Mouse (Mus musculus) gastrocnemius, postnatal 25 days (tissue): ENCODE data around the gene Ivd. TPM values are rescaled to one million over a fixed set of nuclear protein-coding genes. Genes with fewer than 3 reads are reported as not detected.

Experiments
- DNase-seq: peaks from one replicate; pipeline ENCODE4 v3.0.0; 2022
- total RNA-seq, 2 experiments: library from RNA; stranded (reverse); gene quantifications; 1 replicate in 1 of 2; 2 replicates in 1 of 2; pipeline ENCODE4 v1.2.3; 2021

Ivd gene
- total RNA-seq, 2 experiments from 2014 or later, result 121 to 136 TPM

DNA sequence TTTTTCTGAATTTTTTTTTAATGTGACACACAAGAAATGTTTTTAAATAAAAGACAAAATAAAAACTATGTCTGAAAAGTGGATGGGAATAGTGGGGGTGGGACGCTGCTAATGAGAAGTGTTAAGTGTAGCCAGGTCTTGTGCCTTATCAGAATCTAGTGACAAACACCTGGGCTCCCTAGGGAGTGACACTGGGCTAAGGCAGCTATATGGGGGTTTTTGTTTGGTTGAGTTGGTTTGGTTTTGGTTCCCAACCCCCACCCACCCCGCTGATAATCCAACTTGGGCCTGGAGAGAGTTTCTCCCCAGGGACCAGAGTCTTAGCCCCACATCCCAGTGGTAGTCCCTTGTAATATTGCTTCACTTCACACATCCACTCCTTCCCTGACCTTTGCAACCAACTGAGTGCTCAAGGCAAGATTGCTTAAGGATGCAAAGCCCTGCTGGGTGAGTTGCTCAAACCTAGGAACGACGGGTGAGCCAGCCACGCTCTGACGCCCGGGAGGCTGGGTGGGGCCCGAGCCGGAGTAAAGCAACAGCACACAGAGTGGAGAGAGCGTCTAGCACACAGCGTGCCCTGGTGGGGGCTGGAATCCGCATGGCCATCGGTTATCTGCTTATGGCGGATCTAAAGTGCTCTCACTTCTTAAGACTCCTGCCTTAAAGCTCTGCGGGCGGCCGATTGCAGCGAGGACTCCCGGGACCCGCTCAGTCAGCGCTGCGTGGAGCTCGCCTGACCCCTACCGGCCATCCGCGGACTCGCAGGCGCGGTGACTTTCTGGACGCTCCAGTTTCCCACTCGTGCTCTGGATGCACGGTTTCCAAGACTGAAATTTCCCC lies 21.3 kb downstream of the Ivd start:
- peak; percentile 70 for DNase-seq

GRCm38 (mm10) chr2:118887440-118887839 lies 25.7 kb downstream of the Ivd start:
- no peak for DNase-seq

- no peak for DNase-seq
These were observed 26.2 kb downstream of the Ivd start for GRCm38 (mm10) chr2:118887845-118888548.

DNA sequence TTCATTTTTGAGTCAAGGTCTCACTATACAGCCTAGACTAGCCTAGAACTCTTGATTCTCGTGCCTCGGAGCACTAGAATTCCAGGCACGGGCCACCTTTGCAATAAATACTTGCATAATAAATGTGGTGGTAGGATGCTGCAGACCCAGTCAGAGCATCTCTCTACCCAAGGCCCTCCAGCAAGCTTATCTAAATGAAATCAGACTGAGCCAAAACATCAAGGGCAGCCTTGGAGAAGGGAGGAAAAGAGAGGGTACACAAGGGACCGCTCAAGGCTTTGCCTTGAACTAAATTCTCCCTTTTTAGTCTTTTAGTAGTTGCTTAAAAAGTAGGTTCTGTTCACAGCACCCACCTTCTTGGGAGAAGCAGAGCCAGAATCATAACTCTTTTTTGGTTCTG lies 29.4 kb downstream of the Ivd start:
- no peak for DNase-seq

GRCm38 (mm10) chr2:118895990-118896913 lies 34.5 kb downstream of the Ivd start:
- DNase-seq, result peak; percentile 61

DNA sequence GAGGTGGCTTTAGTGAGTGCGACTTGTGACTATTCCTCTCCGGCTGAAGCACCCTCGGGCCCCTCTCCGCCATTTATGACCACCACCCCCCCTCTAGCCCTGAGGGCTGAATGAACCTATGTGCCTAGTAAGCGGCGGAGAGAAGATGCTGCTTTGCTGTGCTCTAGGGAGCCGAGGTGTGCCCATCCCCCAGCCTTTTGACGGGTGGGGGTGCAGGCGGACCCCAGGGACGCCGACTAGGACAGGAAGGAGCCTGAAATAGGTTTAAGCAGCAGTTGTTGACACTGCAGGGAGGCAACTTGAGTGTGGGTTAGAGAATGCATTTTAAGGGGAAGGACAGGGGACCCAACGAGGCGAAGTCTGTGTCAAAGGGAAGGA lies 35.1 kb downstream of the Ivd start:
- DNase-seq, result no peak

- DNase-seq, result no peak
These were observed 35.6 kb downstream of the Ivd start for GRCm38 (mm10) chr2:118897392-118897791.

DNA sequence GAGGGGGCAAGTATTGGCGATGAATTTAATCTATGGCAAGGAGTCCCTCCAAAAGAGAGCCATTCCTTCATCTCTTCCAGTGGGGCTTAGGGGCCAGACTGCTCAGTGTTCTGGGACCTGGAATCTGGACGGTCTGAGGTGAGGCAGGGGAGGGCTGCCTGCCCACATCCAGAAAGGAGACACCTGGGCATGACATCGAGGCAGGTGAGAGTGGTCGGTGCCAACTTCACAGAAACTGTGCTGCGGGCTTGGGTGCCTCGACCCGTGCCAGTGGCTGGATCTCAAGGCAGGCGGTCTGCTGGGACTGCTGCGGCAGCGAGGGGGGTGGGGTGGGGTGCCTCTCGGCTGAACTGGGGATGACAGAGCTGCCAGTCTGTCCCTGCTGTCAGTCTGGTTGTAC lies 36.1 kb downstream of the Ivd start:
- DNase-seq, result no peak

GRCm38 (mm10) chr2:118898771-118899170 lies 37.0 kb downstream of the Ivd start:
- no peak for DNase-seq

DNA sequence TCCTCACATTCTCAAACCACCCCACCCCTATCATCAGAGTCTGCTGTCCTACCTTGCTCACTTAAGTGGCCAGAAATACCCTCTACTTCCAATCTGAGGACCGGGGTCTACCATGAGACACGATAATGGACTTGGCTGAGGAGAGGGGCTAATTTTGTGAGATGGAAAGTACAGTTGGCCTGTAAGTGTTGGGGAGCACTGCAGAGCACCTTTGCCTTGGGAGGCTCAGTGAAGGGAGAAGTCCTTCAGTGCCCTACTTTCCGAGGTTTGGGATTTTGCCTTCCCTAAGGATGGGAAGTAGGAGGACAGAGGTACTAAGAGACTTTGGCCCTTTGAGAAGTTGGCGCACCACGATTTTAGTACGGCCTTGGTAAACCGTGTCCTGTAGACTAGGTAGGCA lies 37.6 kb downstream of the Ivd start:
- no peak for DNase-seq

GRCm38 (mm10) chr2:118899981-118900825 lies 38.4 kb downstream of the Ivd start, which contains the start of gene Bahd1:
Gene Bahd1 (plus strand): TSS chr2:118900377.
- peak; percentile 20 for DNase-seq

DNA sequence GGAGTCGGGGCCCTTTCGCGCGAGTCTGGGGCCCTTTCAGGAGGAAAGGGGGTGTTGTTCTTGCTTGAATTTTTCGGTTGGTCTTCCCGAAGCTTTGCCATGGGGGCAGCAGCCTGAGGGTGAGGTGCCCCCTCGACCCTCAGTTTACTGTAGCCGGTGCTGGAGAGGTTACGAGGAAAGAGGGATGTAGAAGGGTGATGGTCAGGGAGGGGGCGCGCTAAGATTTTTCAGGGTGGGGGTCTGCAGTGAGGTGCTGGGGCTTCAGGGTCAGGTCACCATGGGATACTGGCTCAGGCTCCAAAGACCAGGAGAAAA lies 39.0 kb downstream of the Ivd start:
- DNase-seq, result no peak

- DNase-seq, result peak; percentile 99
These were observed 39.6 kb downstream of the Ivd start for GRCm38 (mm10) chr2:118901175-118902031.

- DNase-seq, result peak; percentile 52
These were observed 40.6 kb downstream of the Ivd start for GRCm38 (mm10) chr2:118902051-118903025.

- DNase-seq, result no peak
These were observed 41.6 kb downstream of the Ivd start for GRCm38 (mm10) chr2:118903333-118903741.

GRCm38 (mm10) chr2:118905433-118906117 lies 43.8 kb downstream of the Ivd start:
- DNase-seq, result no peak

- DNase-seq, result no peak
These were observed 44.4 kb downstream of the Ivd start for GRCm38 (mm10) chr2:118906118-118906492.

GRCm38 (mm10) chr2:118907781-118908180 lies 46.0 kb downstream of the Ivd start:
- no peak for DNase-seq

- no peak for DNase-seq
These were observed 47.4 kb downstream of the Ivd start for GRCm38 (mm10) chr2:118909151-118909550.
